Mouse (Mus musculus): ENCODE data around the gene Smim1. TPM values are rescaled to one million over a fixed set of nuclear protein-coding genes. Genes with fewer than 3 reads are reported as not detected.

The Smim1 gene
- polyA plus RNA-seq, 1 experiment from 2014 or later: 31.2 TPM

- Histone ChIP-seq H3K4me3 (ENCODE audit: low read depth, low read length) (no peak overlapping the region), H3K9ac (ENCODE audit: low read length) (no peak overlapping the region), H3K4me2 (replicated peaks; ENCODE audit: low read depth) (no peak overlapping the region), H3K36me3 (ENCODE audit: control insufficient read depth, insufficient read depth, low read length) (peaks cover 11% of the 10 kb centered on the region), H3K4me1 (replicated peaks; ENCODE audit: control insufficient read depth, insufficient read depth) (no peaks in the 10 kb centered on the region), H3K27ac (replicated peaks) (no peak overlapping the region), H3K9me3 (ENCODE audit: control insufficient read depth, low read length) (no peaks in the 10 kb centered on the region), H3K27me3 (ENCODE audit: control insufficient read depth, insufficient read depth, low read length) (no peaks in the 10 kb centered on the region)
- DNase-seq (ENCODE audit: low spot score) (no peak), ATAC-seq (ENCODE audit: low FRiP score, low TSS enrichment) (no peak)
- TF ChIP-seq CTCF (IDR thresholded peaks at IDR 0.05; ENCODE audit: low read depth) (no peak), EP300 (optimal IDR thresholded peaks at IDR 0.05) (no peak)
- WGBS: 85% methylated on average over 10 of the region's 10 CpGs
These were observed 46.8 kb downstream of the Smim1 start for GRCm38 (mm10) chr4:153979243-153979642.

GRCm38 (mm10) chr4:153975768-153976167 lies 50.3 kb downstream of the Smim1 start:
- Histone ChIP-seq H3K9me3 (ENCODE audit: control insufficient read depth, low read length) (no peaks in the 10 kb centered on the region), H3K27me3 (ENCODE audit: control insufficient read depth, insufficient read depth, low read length) (no peaks in the 10 kb centered on the region), H3K4me1 (replicated peaks; ENCODE audit: control insufficient read depth, insufficient read depth) (no peaks in the 10 kb centered on the region), H3K4me2 (replicated peaks; ENCODE audit: low read depth) (peak overlapping the region; percentile 91), H3K36me3 (ENCODE audit: control insufficient read depth, insufficient read depth, low read length) (no peaks in the 10 kb centered on the region; the same call in 1 of the 2 replicates), H3K4me3 (ENCODE audit: low read depth, low read length) (peak overlapping the region; percentile 97), H3K27ac (replicated peaks) (no peak overlapping the region), H3K9ac (ENCODE audit: low read length) (peak overlapping the region; percentile 91)
- TF ChIP-seq CTCF (IDR thresholded peaks at IDR 0.05; ENCODE audit: low read depth): peak; percentile 19; the same call in 1 of the 2 replicates
- TF ChIP-seq EP300 (optimal IDR thresholded peaks at IDR 0.05): no peak
- no peak for DNase-seq (ENCODE audit: low spot score)
- ATAC-seq (ENCODE audit: low FRiP score, low TSS enrichment): no peak
- WGBS: 38% methylated on average over 6 of the region's 6 CpGs

GRCm38 (mm10) chr4:153975292-153975662 lies 50.8 kb downstream of the Smim1 start:
- Histone ChIP-seq H3K9me3 (ENCODE audit: control insufficient read depth, low read length) (no peaks in the 10 kb centered on the region), H3K27me3 (ENCODE audit: control insufficient read depth, insufficient read depth, low read length) (no peaks in the 10 kb centered on the region), H3K4me2 (replicated peaks; ENCODE audit: low read depth) (peak overlapping the region; percentile 91), H3K9ac (ENCODE audit: low read length) (peak overlapping the region; percentile 91), H3K4me3 (ENCODE audit: low read depth, low read length) (peak overlapping the region; percentile 97), H3K36me3 (ENCODE audit: control insufficient read depth, insufficient read depth, low read length) (no peaks in the 10 kb centered on the region; the same call in 1 of the 2 replicates), H3K4me1 (replicated peaks; ENCODE audit: control insufficient read depth, insufficient read depth) (no peaks in the 10 kb centered on the region), H3K27ac (replicated peaks) (peak overlapping the region; percentile 58; the same call in 1 of the 2 replicates)
- ATAC-seq (ENCODE audit: low FRiP score, low TSS enrichment) (peak; percentile 64), DNase-seq (ENCODE audit: low spot score) (no peak)
- TF ChIP-seq EP300 (optimal IDR thresholded peaks at IDR 0.05) (no peak), CTCF (IDR thresholded peaks at IDR 0.05; ENCODE audit: low read depth) (no peak)
- 1% methylated on average over 24 of the region's 33 CpGs for WGBS

GRCm38 (mm10) chr4:153974431-153975291 lies 51.4 kb downstream of the Smim1 start, which contains the start of the genes Dffb and Cep104:
Dffb (minus strand) TSS chr4:153975126.
Cep104 (plus strand) TSS chr4:153975194.
- 1% methylated on average over 68 of the region's 68 CpGs for whole genome bisulfite sequencing
- H3K4me2 ChIP-seq (replicated peaks; ENCODE audit: low read depth): peak within 1 kb of the TSS; percentile 91
- no peaks in the 10 kb centered on the region for H3K9me3 ChIP-seq (ENCODE audit: control insufficient read depth, low read length)
- H3K9ac ChIP-seq (ENCODE audit: low read length): peak within 1 kb of the TSS; percentile 91
- DNase-seq (ENCODE audit: low spot score) (peak; percentile 95), ATAC-seq (ENCODE audit: low FRiP score, low TSS enrichment) (peak; percentile 96)
- H3K27me3 ChIP-seq (ENCODE audit: control insufficient read depth, insufficient read depth, low read length): no peaks in the 10 kb centered on the region
- H3K27ac ChIP-seq (replicated peaks): peak within 1 kb of the TSS; percentile 63
- no peaks in the 10 kb centered on the region for H3K4me1 ChIP-seq (replicated peaks; ENCODE audit: control insufficient read depth, insufficient read depth)
- no peak for TF ChIP-seq EP300 (optimal IDR thresholded peaks at IDR 0.05)
- TF ChIP-seq CTCF (IDR thresholded peaks at IDR 0.05; ENCODE audit: low read depth): 0 out of 2 replicates have a peak, but pooled peaks have one; percentile 3
- H3K4me3 ChIP-seq (ENCODE audit: low read depth, low read length): peak within 1 kb of the TSS; percentile 97
- H3K36me3 ChIP-seq (ENCODE audit: control insufficient read depth, insufficient read depth, low read length): no peaks in the 10 kb centered on the region; the same call in 1 of the 2 replicates

Other genes starting within 250 kb of the Smim1 start
- 50.0 and 51.8 TPM in 2 replicates for gene A430005L14Rik, start 69.0 kb downstream of the Smim1 start, polyA plus RNA-seq (2015; fragmentation: Nextera tagmentation; extraction: Ambion mirVana)
- 5.8 and 6.0 TPM in 2 replicates for gene Dffb, start 51.1 kb downstream of the Smim1 start, polyA plus RNA-seq (2015; fragmentation: Nextera tagmentation; extraction: Ambion mirVana)
- gene Cep104, start 51.0 kb downstream of the Smim1 start, polyA plus RNA-seq (2015; fragmentation: Nextera tagmentation; extraction: Ambion mirVana): 4.6 and 4.9 TPM in 2 replicates
- 10.6 and 12.5 TPM in 2 replicates for gene Lrrc47, start 14.5 kb downstream of the Smim1 start, polyA plus RNA-seq (2015; fragmentation: Nextera tagmentation; extraction: Ambion mirVana)
- gene Ccdc27, start 16.4 kb upstream of the Smim1 start, polyA plus RNA-seq (2015; fragmentation: Nextera tagmentation; extraction: Ambion mirVana): 0.07 TPM in 1 of 2 replicates, not detected in the other
- gene Trp73, start 114.0 kb upstream of the Smim1 start, polyA plus RNA-seq (2015; fragmentation: Nextera tagmentation; extraction: Ambion mirVana): 1.0 and 1.3 TPM in 2 replicates
- 17.3 and 19.9 TPM in 2 replicates for gene Wrap73, start 116.1 kb upstream of the Smim1 start, polyA plus RNA-seq (2015; fragmentation: Nextera tagmentation; extraction: Ambion mirVana)
- 165 and 170 TPM in 2 replicates for gene Tprgl, start 134.4 kb upstream of the Smim1 start, polyA plus RNA-seq (2015; fragmentation: Nextera tagmentation; extraction: Ambion mirVana)
- gene Megf6, start 144.5 kb upstream of the Smim1 start, polyA plus RNA-seq (2015; fragmentation: Nextera tagmentation; extraction: Ambion mirVana): 10.2 and 10.8 TPM in 2 replicates